ENCODE assay signal across 18 mouse cellular contexts in the genomic region with DNA sequence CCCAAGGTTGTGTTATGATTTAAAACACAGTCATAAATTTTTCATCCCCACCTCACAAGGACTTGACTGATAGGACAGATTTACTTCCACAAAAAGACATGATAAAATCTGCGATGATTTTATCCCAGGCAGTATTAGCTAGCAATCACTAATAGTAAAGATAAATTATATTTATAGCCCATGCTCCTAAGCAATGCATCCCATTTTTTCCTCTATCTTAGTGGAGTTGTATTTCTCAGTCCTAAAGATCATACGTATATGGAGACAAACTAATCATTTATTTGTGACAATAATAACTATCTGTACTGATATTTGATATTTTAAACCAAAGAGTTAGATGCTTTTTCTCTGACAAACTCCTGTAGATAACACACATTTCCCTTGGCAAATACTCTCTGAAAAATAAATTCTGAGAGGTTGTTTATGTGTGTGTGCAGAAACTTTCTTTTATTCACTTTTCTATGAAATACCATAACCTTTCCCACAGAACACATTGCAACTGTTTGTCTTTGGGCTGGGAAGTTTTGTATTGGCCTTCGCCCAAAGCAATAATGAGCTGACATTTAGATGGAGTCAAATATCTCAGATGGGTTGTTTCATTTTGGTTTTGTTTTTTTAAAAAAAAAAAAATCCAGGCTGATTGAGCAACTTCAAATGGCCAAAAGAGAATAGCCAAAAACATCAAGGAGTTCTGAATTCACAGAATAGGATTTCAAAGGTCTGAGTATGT.
DNase-seq lines count a peak whose midpoint lies in the region; ATAC-seq and TF ChIP-seq lines count a peak whose summit lies in the region.
"Had no signal": no experiment of that assay in that cellular context is flagged by ENCODE, and none has a peak within 500 bp of the region (broad histone marks: within the 10 kb centered on the region; RNA-seq: fewer than 3 reads in every experiment).

No protein-coding gene starts in this region.

- H3K9me3 ChIP-seq in kidney, embryonic 15.5 days (replicated peaks), result no peaks in the 10 kb centered on the region
- no peaks in the 10 kb centered on the region for H3K9me3 ChIP-seq in lung, embryonic 14.5 days (ENCODE audit: low read depth, low read length)
- H3K9me3 ChIP-seq in intestine, embryonic 16.5 days (ENCODE audit: control insufficient read depth, low read length), result no peaks in the 10 kb centered on the region
- H3K9me3 ChIP-seq: forebrain, embryonic 15.5 days; hindbrain, embryonic 13.5 days had no signal

- no peaks in the 10 kb centered on the region for H3K36me3 ChIP-seq in kidney, embryonic 15.5 days
- H3K36me3 ChIP-seq in lung, embryonic 14.5 days (ENCODE audit: insufficient read depth), result no peaks in the 10 kb centered on the region
- no peaks in the 10 kb centered on the region for H3K36me3 ChIP-seq in intestine, embryonic 16.5 days (ENCODE audit: control insufficient read depth, insufficient read depth, low read length)
- H3K36me3 ChIP-seq: forebrain, embryonic 15.5 days; G1E; hindbrain, embryonic 13.5 days had no signal

- H3K27me3 ChIP-seq in kidney, embryonic 15.5 days, result no peaks in the 10 kb centered on the region
- no peaks in the 10 kb centered on the region for H3K27me3 ChIP-seq in lung, embryonic 14.5 days (ENCODE audit: insufficient read depth, low read length)
- no peaks in the 10 kb centered on the region for H3K27me3 ChIP-seq in intestine, embryonic 16.5 days (replicated peaks; ENCODE audit: control insufficient read depth, insufficient read depth, low read length)
- H3K27me3 ChIP-seq: forebrain, embryonic 15.5 days; hindbrain, embryonic 13.5 days; megakaryocyte, embryonic 14.5 days had no signal

- TF ChIP-seq CTCF in lung, adult 2 months (IDR thresholded peaks at IDR 0.05; ENCODE audit: insufficient read depth, low read length), result no peak
- no peak for TF ChIP-seq CTCF in lung, embryonic 14.5 days (IDR thresholded peaks at IDR 0.05; ENCODE audit: low read depth)

- peak overlapping the region; percentile 75 for H3K27ac ChIP-seq in kidney, embryonic 15.5 days
- peak overlapping the region; percentile 42; the same call in 1 of the 2 replicates for H3K27ac ChIP-seq in lung, embryonic 14.5 days (ENCODE audit: low read depth)
- no peak overlapping the region for H3K27ac ChIP-seq in intestine, embryonic 16.5 days (ENCODE audit: low read length)
- H3K27ac ChIP-seq: forebrain, embryonic 15.5 days; heart, adult 2 months; hindbrain, embryonic 13.5 days; liver, embryonic 14.5 days had no signal

- H3K4me2 ChIP-seq in kidney, embryonic 15.5 days, result no peak overlapping the region
- H3K4me2 ChIP-seq in lung, embryonic 14.5 days, result no peak overlapping the region
- no peak overlapping the region for H3K4me2 ChIP-seq in intestine, embryonic 16.5 days (ENCODE audit: low read depth, low read length)
- H3K4me2 ChIP-seq: forebrain, embryonic 15.5 days; hindbrain, embryonic 13.5 days had no signal

- H3K4me3 ChIP-seq in lung, adult 2 months (replicated peaks; ENCODE audit: extremely low read depth, low read depth, low read length), result no peak overlapping the region
- no peak overlapping the region for H3K4me3 ChIP-seq in kidney, embryonic 15.5 days (replicated peaks)
- H3K4me3 ChIP-seq in lung, embryonic 14.5 days (ENCODE audit: low read depth, low read length), result no peak overlapping the region
- H3K4me3 ChIP-seq in intestine, embryonic 16.5 days (ENCODE audit: low read length), result no peak overlapping the region
- H3K4me3 ChIP-seq: erythroblast, embryonic 14.5 days; forebrain, embryonic 15.5 days; heart, adult 2 months; hindbrain, embryonic 13.5 days; megakaryocyte, embryonic 14.5 days had no signal

- H3K9ac ChIP-seq in kidney, embryonic 15.5 days, result no peak overlapping the region
- no peak overlapping the region for H3K9ac ChIP-seq in lung, embryonic 14.5 days
- no peak overlapping the region for H3K9ac ChIP-seq in intestine, embryonic 16.5 days (ENCODE audit: low read depth, low read length)
- H3K9ac ChIP-seq: forebrain, embryonic 15.5 days; hindbrain, embryonic 13.5 days; liver, embryonic 14.5 days had no signal

- H3K4me1 ChIP-seq in lung, adult 2 months (ENCODE audit: control insufficient read depth, insufficient read depth, low read length), result no peaks in the 10 kb centered on the region
- no peaks in the 10 kb centered on the region for H3K4me1 ChIP-seq in kidney, embryonic 15.5 days
- H3K4me1 ChIP-seq in lung, embryonic 14.5 days (ENCODE audit: insufficient read depth), result no peaks in the 10 kb centered on the region
- no peaks in the 10 kb centered on the region for H3K4me1 ChIP-seq in intestine, embryonic 16.5 days (ENCODE audit: control insufficient read depth, insufficient read depth, low read length)
- H3K4me1 ChIP-seq: megakaryocyte, embryonic 14.5 days had no signal

- peak; percentile 4 to 34 for DNase-seq in lung, adult 18-20 months
- no peak for DNase-seq in lung, adult 2 months
- peak; percentile 88 for DNase-seq in lung, embryonic 14.5 days
- DNase-seq in skeletal muscle tissue, adult 2 months (ENCODE audit: low read depth, low spot score), result peak; percentile 6
- DNase-seq in ovary, adult 18-20 months (ENCODE audit: low spot score), result no peak
- DNase-seq: cerebellum, postnatal 14 days; thymus, postnatal 36 days had no signal

- ATAC-seq in kidney, embryonic 15.5 days (replicated peaks; ENCODE audit: low FRiP score), result peak; percentile 42
- peak; percentile 76; the same call in 1 of the 2 replicates for ATAC-seq in lung, embryonic 14.5 days (ENCODE audit: insufficient read depth)
- no peak for ATAC-seq in intestine, embryonic 16.5 days
- ATAC-seq in megakaryocyte progenitor cell, adult 5-6 weeks (replicated peaks; ENCODE audit: poor library complexity), result no peak
- ATAC-seq: forebrain, embryonic 15.5 days; midbrain, embryonic 16.5 days had no signal

- WGBS in lung, adult 2 months, result 64% methylated on average over 3 of the region's 3 CpGs
- 40% methylated on average over 3 of the region's 3 CpGs for WGBS in kidney, embryonic 15.5 days
- 37% methylated on average over 3 of the region's 3 CpGs for WGBS in lung, embryonic 14.5 days
- WGBS in intestine, embryonic 16.5 days, result 54% methylated on average over 3 of the region's 3 CpGs

- TF ChIP-seq POLR2A in lung, adult 2 months (IDR thresholded peaks at IDR 0.05; ENCODE audit: borderline replicate concordance, extremely low read depth, low read depth, low read length), result no peak

Comparison
In these comparisons a context has a peak if more than half of its experiments do, and no peak if none do; other contexts are left out.
1. DNase-seq: peak in lung, adult 18-20 months (2 of 2), lung, embryonic 14.5 days (single experiment) and skeletal muscle tissue, adult 2 months (single experiment); none in lung, adult 2 months (single experiment) and ovary, adult 18-20 months (single experiment).
2. ATAC-seq: peak in kidney, embryonic 15.5 days (single experiment) and lung, embryonic 14.5 days (single experiment); none in intestine, embryonic 16.5 days (single experiment) and megakaryocyte progenitor cell, adult 5-6 weeks (single experiment).